In the genomic region with DNA sequence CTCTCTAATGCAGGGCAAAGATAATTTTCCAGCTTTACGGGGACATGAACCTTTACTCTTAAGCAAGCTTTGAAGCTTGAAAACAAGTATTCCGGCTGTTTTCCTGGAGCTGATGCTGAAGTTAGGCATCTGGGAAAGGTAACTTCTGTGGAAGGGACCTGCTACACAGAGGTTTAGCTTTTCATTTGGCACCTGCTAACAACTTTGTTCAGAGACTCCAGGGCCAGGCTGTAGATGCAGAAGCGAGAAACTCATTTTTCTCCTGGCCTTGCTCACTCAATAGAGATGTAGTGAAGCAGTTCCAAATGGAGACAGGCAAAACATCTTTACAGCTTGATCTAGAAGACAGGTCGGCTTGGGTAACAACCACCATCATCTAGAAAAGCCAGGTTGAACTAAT, we compare ENCODE assay signal across 29 mouse cellular contexts.
"Had no signal": no experiment of that assay in that cellular context is flagged by ENCODE, and none has a peak within 500 bp of the region (broad histone marks: within the 10 kb centered on the region; RNA-seq: fewer than 3 reads in every experiment).

No protein-coding gene starts in this region.

- H3K27me3 ChIP-seq: heart, embryonic 12.5 days; heart, embryonic 13.5 days; heart, embryonic 15.5 days; hindbrain, embryonic 12.5 days; hindbrain, embryonic 13.5 days; hindbrain, embryonic 15.5 days; intestine, embryonic 15.5 days; kidney, embryonic 15.5 days had no signal

- H3K4me1 ChIP-seq: hindbrain, embryonic 10.5 days; hindbrain, embryonic 12.5 days; hindbrain, embryonic 13.5 days; hindbrain, embryonic 15.5 days; intestine, embryonic 15.5 days had no signal

- DNase-seq: heart, postnatal 14 days; heart, postnatal 36 days; heart, postnatal 4 days; kidney, adult 11 months; kidney, adult 18-20 months; kidney, adult 2 months; kidney, adult 8-10 months; kidney, adult 9 months; kidney, postnatal 10 days; kidney, postnatal 14 days; kidney, postnatal 25 days; kidney, postnatal 36 days; kidney, postnatal 4 days; layer of hippocampus, adult 9-11 months; layer of hippocampus, postnatal 36 days had no signal

- H3K4me3 ChIP-seq: heart, embryonic 12.5 days; heart, embryonic 13.5 days; heart, embryonic 15.5 days; hindbrain, embryonic 10.5 days; hindbrain, embryonic 12.5 days; hindbrain, embryonic 13.5 days; hindbrain, embryonic 15.5 days; intestine, embryonic 15.5 days; kidney, embryonic 15.5 days; layer of hippocampus, adult 2 months; left cerebral cortex, adult 2 months had no signal

- H3K36me3 ChIP-seq: intestine, embryonic 15.5 days had no signal

- H3K9ac ChIP-seq: heart, embryonic 12.5 days; heart, embryonic 13.5 days; heart, embryonic 15.5 days; hindbrain, embryonic 12.5 days; hindbrain, embryonic 13.5 days; hindbrain, embryonic 14.5 days; hindbrain, embryonic 15.5 days; intestine, embryonic 15.5 days; kidney, embryonic 15.5 days had no signal

- H3K27ac ChIP-seq: heart, embryonic 13.5 days; heart, embryonic 15.5 days; hindbrain, embryonic 10.5 days; hindbrain, embryonic 12.5 days; hindbrain, embryonic 13.5 days; hindbrain, embryonic 14.5 days; hindbrain, embryonic 15.5 days; hindbrain, postnatal 0 days; intestine, embryonic 15.5 days; kidney, embryonic 15.5 days; kidney, postnatal 0 days; layer of hippocampus, adult 2 months; left cerebral cortex, adult 2 months had no signal

- H3K9me3 ChIP-seq: heart, embryonic 12.5 days; heart, embryonic 13.5 days; heart, embryonic 15.5 days; hindbrain, embryonic 10.5 days; hindbrain, embryonic 12.5 days; hindbrain, embryonic 13.5 days; hindbrain, embryonic 15.5 days; intestine, embryonic 15.5 days; kidney, embryonic 15.5 days had no signal
